Mouse (Mus musculus): ENCODE measurements at regions not wholly inside any gene's neighbourhood (a gene's known extent, or its start where the extent isn't known, plus 50 kb on each side); places are given as distances from the start of the nearest gene placed in this dataset.

GRCm38 (mm10) chr9:32847361-32847760 is 211.3 kb downstream of the Ets1 start:
- no peak for TF ChIP-seq CTCF (IDR thresholded peaks at IDR 0.05; ENCODE audit: low read depth)
- TF ChIP-seq EP300 (IDR thresholded peaks at IDR 0.05; ENCODE audit: low read depth), result no peak

All from liver, postnatal 0 days (tissue).